Mouse (Mus musculus) layer of hippocampus, postnatal 14 days (tissue): ENCODE measurements around the gene Eif2b5. TPM values are rescaled to one million over a fixed set of nuclear protein-coding genes. Genes with fewer than 3 reads are reported as not detected.
"Not testable (repeated sequence)": the region's sequence is repeated elsewhere in the genome, so short reads cannot be mapped to it uniquely, and the experiment has no call there.

ENCODE experiments used
- DNase-seq, 2 experiments: peaks; one replicate each; pipeline ENCODE4 v3.0.0; 2021 to 2022; ENCODE audit warnings: low spot score in 2 of 2, mixed read lengths in 1 of 2
- total RNA-seq, 2 experiments: library from RNA; stranded (reverse); gene quantifications; 2 replicates each; pipeline ENCODE4 v1.2.3; 2021

The Eif2b5 gene
- total RNA-seq, 2 experiments from 2014 or later = 51.7 to 54.1 TPM

GRCm38 (mm10) chr16:20488751-20489150 lies 9.9 kb upstream of the Eif2b5 start:
- not testable (repeated sequence) for DNase-seq

- DNase-seq = no peak
Measured at GRCm38 (mm10) chr16:20489233-20489632, 9.4 kb upstream of the Eif2b5 start.

GRCm38 (mm10) chr16:20490581-20490980 lies 8.0 kb upstream of the Eif2b5 start:
- DNase-seq = no peak

- no peak for DNase-seq
Measured at GRCm38 (mm10) chr16:20491301-20491700, 7.3 kb upstream of the Eif2b5 start.

GRCm38 (mm10) chr16:20493452-20493851 lies 5.2 kb upstream of the Eif2b5 start:
- no peak for DNase-seq

- peak; percentile 42 to 78 for DNase-seq
Measured at GRCm38 (mm10) chr16:20496671-20497600, 1.7 kb upstream of the Eif2b5 start.

GRCm38 (mm10) chr16:20497980-20498676 lies 489 bp upstream of the Eif2b5 start:
- no peak for DNase-seq

GRCm38 (mm10) chr16:20506000-20506399 lies 7.4 kb downstream of the Eif2b5 start:
- DNase-seq = no peak

- DNase-seq = no peak
Measured at GRCm38 (mm10) chr16:20509349-20509748, 10.7 kb downstream of the Eif2b5 start.

- DNase-seq = no peak
Measured at GRCm38 (mm10) chr16:20511277-20511847, 12.7 kb downstream of the Eif2b5 start.

- DNase-seq = no peak
Measured at GRCm38 (mm10) chr16:20516032-20516431, 17.4 kb downstream of the Eif2b5 start.

- peak; percentile 81 to 87 for DNase-seq
Measured at GRCm38 (mm10) chr16:20516726-20517201, 18.1 kb downstream of the Eif2b5 start, which contains the start of gene Dvl3. Gene Dvl3 (plus strand): TSS chr16:20516982.

- no peak for DNase-seq
Measured at GRCm38 (mm10) chr16:20517216-20517615, 18.6 kb downstream of the Eif2b5 start.

GRCm38 (mm10) chr16:20517701-20518374 lies 19.2 kb downstream of the Eif2b5 start:
- DNase-seq = no peak

GRCm38 (mm10) chr16:20523886-20524285 lies 25.3 kb downstream of the Eif2b5 start:
- no peak for DNase-seq

- no peak for DNase-seq
Measured at GRCm38 (mm10) chr16:20528779-20529178, 30.2 kb downstream of the Eif2b5 start.

- DNase-seq = no peak
Measured at GRCm38 (mm10) chr16:20529375-20529774, 30.8 kb downstream of the Eif2b5 start.

- DNase-seq = no peak
Measured at GRCm38 (mm10) chr16:20530941-20531340, 32.3 kb downstream of the Eif2b5 start.

GRCm38 (mm10) chr16:20534617-20535295 lies 36.1 kb downstream of the Eif2b5 start:
- no peak for DNase-seq

- peak; percentile 89 to 99 for DNase-seq
Measured at GRCm38 (mm10) chr16:20535296-20536080, 36.9 kb downstream of the Eif2b5 start, which contains the start of gene Ap2m1. Gene Ap2m1 (plus strand): TSS chr16:20535478.
